Mouse (Mus musculus) C2C12 (cell line): ENCODE data around the gene Gtf2a2.

Experiments used
- CTCF ChIP-seq: IDR thresholded peaks from one replicate; pipeline ENCODE4 v1.5.1; 2011; ENCODE audit not compliant: control insufficient read depth, insufficient read depth, insufficient read length
- MYOD1 ChIP-seq: IDR thresholded peaks from one replicate; pipeline ENCODE4 v1.6.1; 2011; ENCODE audit warnings: low read depth; ENCODE audit not compliant: control insufficient read depth, insufficient read length
- MYOG ChIP-seq: IDR thresholded peaks from one replicate; pipeline ENCODE4 v1.6.1; 2011; ENCODE audit not compliant: control insufficient read depth, insufficient read length; ENCODE audit errors: extremely low read depth

DNA sequence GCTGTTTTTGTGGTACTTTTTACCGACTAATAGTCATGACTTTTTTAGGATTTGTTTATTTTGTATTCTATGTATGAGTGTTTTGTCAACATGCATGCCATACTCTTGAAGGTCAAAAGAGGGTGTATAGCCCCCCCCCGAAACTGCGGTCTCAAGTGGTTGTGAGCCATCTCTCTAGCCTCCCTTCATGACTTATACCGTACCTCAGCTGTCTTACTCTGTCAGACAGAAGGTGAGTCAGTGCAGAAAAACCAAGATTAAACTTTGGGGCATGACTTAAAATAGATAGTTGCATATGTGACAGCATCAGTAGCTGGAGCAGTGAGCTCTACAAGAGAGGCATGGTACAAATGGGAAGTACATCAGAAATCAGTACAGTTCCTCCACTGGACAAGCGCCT, 17.8 kb upstream of the Gtf2a2 start:
- TF ChIP-seq CTCF (no peak), MYOG (no peak), MYOD1 (peak; percentile 89)
